Mouse (Mus musculus) MEL-GATA-1-ER (cell line): ENCODE measurements at regions not wholly inside any gene's neighbourhood (a gene's known extent, or its start where the extent isn't known, plus 50 kb on each side); places are given as distances from the start of the nearest gene placed in this dataset.

ENCODE experiments used
- DNase-seq: peaks from one replicate; pipeline ENCODE4 v3.0.0-alpha.2; 2012; ENCODE audit warnings: low read depth; ENCODE audit errors: extremely low read depth

DNA sequence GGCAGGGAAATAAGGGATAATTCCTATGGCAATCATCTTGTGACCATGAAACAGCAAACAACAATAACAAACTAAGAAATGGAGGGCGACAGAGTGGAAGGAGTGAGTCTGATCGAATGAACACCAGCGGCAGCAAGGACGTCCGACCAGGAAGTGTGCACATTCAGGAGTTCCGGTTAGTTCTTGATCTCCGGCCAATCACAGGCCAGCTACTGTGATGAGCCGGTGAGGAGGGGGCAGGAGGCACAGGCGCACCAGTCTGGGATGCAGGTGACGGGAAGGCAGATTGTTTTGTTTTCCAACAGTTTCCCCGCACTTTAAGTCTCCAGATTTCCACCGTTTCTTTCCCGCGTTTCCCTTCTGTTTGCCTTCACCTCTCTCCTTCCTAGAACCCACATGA is 50.3 kb upstream of the Hunk start:
- DNase-seq, result no peak

- peak; percentile 63 for DNase-seq
Observed at GRCm38 (mm10) chr16:90333876-90334825, 49.8 kb upstream of the Scaf4 start.
